Mouse (Mus musculus): ENCODE measurements around the gene Ankrd33.

GRCm38 (mm10) chr15:101070762-101071161 is 44.8 kb upstream of the Ankrd33 start:
- no peak for TF ChIP-seq POLR2A (IDR thresholded peaks at IDR 0.05; ENCODE audit: low read depth, low read length)
- no peak for TF ChIP-seq CTCF (conservative IDR thresholded peaks at IDR 0.05; ENCODE audit: insufficient read depth, insufficient read length, low read depth, low read length)
